Mouse (Mus musculus) liver, postnatal 0 days (tissue): ENCODE measurements at regions not wholly inside any gene's neighbourhood (a gene's known extent, or its start where the extent isn't known, plus 50 kb on each side); places are given as distances from the start of the nearest gene placed in this dataset.

Experiments
- CTCF ChIP-seq: sonication (generic); IDR thresholded peaks from 2 replicates; pipeline ENCODE4 v1.5.1; 2016; ENCODE audit warnings: antibody characterized with exemption, low read depth
- EP300 ChIP-seq: IDR thresholded peaks from 2 replicates; pipeline ENCODE4 v1.6.1; 2016; ENCODE audit warnings: antibody characterized with exemption, low read depth, mild to moderate bottlenecking

GRCm38 (mm10) chr12:35694253-35694652 is 159.4 kb upstream of the Ahr start:
- TF ChIP-seq CTCF (no peak), EP300 (no peak)
